Mouse (Mus musculus): ENCODE measurements around the gene Prdm12. TPM values are rescaled to one million over a fixed set of nuclear protein-coding genes. Genes with fewer than 3 reads are reported as not detected.

Gene Prdm12
- polyA plus RNA-seq, 1 experiment: not detected

GRCm38 (mm10) chr2:31703226-31703625 lies 63.4 kb downstream of the Prdm12 start:
- Histone ChIP-seq H3K27me3 (ENCODE audit: control insufficient read depth, insufficient read depth, insufficient read length) (no peaks in the 10 kb centered on the region), H3K36me3 (ENCODE audit: control insufficient read depth, insufficient read depth) (no peaks in the 10 kb centered on the region), H3ac (ENCODE audit: control insufficient read depth, insufficient read length, low read depth) (no peak overlapping the region), H3K79me3 (ENCODE audit: low read depth) (no peaks in the 10 kb centered on the region), H3K79me2 (ENCODE audit: control insufficient read depth, insufficient read depth) (no peaks in the 10 kb centered on the region), H3K4me3 (ENCODE audit: insufficient read depth, poor library complexity, severe bottlenecking) (no peak overlapping the region)
- TF ChIP-seq USF1 (IDR thresholded peaks at IDR 0.05; ENCODE audit: low read depth): no peak

Small RNA genes within 50 kb of the gene (microRNA-seq; reads per million reads assigned to microRNA genes)
- gene Mir6998 (ENCODE audit: borderline microRNAs expressed): 0.80 reads per million, percentile 17 among the genes with 10 or more reads in this experiment

Other genes starting within 250 kb of the Prdm12 start
- 248 TPM for gene Ass1, start 169.8 kb upstream of the Prdm12 start, polyA plus RNA-seq (2012; fragmentation: generic; extraction: Trizol)
- 29.9 TPM for gene Fubp3, start 67.4 kb upstream of the Prdm12 start, polyA plus RNA-seq (2012; fragmentation: generic; extraction: Trizol)
- gene Exosc2, start 30.7 kb downstream of the Prdm12 start, polyA plus RNA-seq (2012; fragmentation: generic; extraction: Trizol): 63.4 TPM
- gene Abl1, start 48.3 kb downstream of the Prdm12 start, polyA plus RNA-seq (2012; fragmentation: generic; extraction: Trizol): 45.9 TPM
- gene Qrfp, start 170.5 kb downstream of the Prdm12 start, polyA plus RNA-seq (2012; fragmentation: generic; extraction: Trizol): 4.1 TPM
- 1.1 TPM for gene Fibcd1, start 206.0 kb downstream of the Prdm12 start, polyA plus RNA-seq (2012; fragmentation: generic; extraction: Trizol)
- 0.02 TPM for gene Lamc3, start 247.3 kb downstream of the Prdm12 start, polyA plus RNA-seq (2012; fragmentation: generic; extraction: Trizol)

All from C2C12 (cell line).